Mouse (Mus musculus): ENCODE results near the gene Rsl1d1. TPM values are rescaled to one million over a fixed set of nuclear protein-coding genes. Genes with fewer than 3 reads are reported as not detected.

The Rsl1d1 gene
- polyA plus RNA-seq (2015; fragmentation: Nextera tagmentation; extraction: Ambion mirVana): 125 and 127 TPM in 2 replicates

DNA sequence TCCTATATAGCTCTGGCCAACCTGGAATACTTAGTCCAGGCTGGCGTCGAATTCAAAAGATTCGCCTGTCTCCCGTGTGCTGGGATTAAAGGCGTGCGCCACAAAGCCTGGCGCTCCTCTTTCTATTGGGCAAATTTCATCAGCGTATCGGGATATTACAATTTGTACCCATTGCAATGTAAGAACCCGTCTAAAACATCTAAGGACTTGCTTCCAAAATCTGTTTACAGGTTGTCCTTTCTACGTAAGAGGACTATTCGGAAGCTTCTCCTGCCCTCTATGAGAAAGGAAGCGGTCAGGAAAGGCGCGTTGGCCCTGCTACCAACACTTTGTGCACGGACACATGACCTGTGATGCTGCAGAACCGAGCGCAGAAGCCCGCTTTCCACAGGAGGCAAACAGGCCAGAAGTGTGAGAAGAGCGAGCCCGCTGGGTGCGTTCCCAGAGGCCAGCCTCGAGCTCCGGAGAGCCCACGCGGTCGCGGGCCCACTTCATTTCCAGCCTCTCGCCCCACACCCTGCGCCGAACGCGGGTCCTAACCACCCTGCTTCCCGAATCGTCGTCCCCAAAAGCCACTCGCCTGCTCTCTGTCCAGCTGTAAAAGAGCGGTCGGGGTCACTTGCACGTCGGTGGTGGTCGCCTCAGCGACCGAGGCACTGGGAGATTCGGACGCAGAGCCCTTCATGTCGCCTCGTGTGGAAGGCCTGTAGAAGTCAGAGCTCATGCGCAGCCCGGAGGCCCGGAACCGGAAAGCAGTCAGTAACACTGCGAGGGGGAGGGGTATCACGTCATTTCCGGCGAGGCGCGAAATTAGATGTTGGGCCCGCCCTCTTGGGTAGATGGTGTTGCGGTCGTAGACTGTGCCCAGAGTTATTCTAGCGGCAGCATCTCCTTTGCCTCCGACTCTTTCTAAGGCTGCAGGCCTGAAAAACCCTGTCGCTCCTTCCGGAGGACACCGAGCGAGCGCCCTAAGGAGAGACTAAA is at the start of gene Rsl1d1:
Rsl1d1 (minus strand) TSS at position 761 of the 984 bp plus-strand sequence.
- H3K4me3 ChIP-seq (ENCODE audit: low read depth, low read length): peak within 1 kb of the TSS; percentile 92
- ATAC-seq: peak; percentile 99
- peaks cover 25% of the 10 kb centered on the region for H3K4me1 ChIP-seq (ENCODE audit: control insufficient read depth, insufficient read depth, low read length)
- peaks cover 9% of the 10 kb centered on the region; the same call in 1 of the 2 replicates for H3K36me3 ChIP-seq (ENCODE audit: control insufficient read depth, insufficient read depth, low read length)
- H3K4me2 ChIP-seq (ENCODE audit: low read length): peak within 1 kb of the TSS; percentile 95
- peak within 1 kb of the TSS; percentile 89 for H3K9ac ChIP-seq (ENCODE audit: low read depth, low read length)
- no peaks in the 10 kb centered on the region for H3K9me3 ChIP-seq (replicated peaks; ENCODE audit: control insufficient read depth, low read length, poor library complexity, severe bottlenecking)
- H3K27me3 ChIP-seq (ENCODE audit: control insufficient read depth, insufficient read depth, low read depth, low read length): no peaks in the 10 kb centered on the region
- peak within 1 kb of the TSS; percentile 73 for H3K27ac ChIP-seq (ENCODE audit: low read length)
- WGBS: under 1% methylated on average over 68 of the region's 68 CpGs

DNA sequence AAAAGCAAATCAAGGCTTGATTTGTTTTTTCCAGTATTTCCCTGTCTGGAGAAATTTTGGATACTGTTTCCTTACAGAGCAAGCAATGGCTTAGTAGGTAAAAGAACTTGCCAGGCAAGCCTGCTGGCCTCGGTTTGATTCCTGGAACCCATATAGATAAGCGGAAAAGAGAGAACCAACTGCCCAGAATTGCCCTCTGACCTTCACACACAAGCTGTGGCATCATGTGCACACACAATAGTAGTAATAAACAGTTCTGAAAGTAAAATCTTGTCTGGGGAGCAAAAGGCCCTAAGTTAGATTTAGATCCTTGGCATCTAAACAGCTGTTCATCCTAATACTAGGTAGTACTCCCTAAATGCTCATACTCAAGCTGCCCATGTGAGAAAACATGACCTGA is 44.7 kb upstream of the Rsl1d1 start:
- peaks cover 16% of the 10 kb centered on the region for H3K4me1 ChIP-seq (ENCODE audit: control insufficient read depth, insufficient read depth, low read length)
- no peaks in the 10 kb centered on the region for H3K36me3 ChIP-seq (ENCODE audit: control insufficient read depth, insufficient read depth, low read length)
- H3K9me3 ChIP-seq (replicated peaks; ENCODE audit: control insufficient read depth, low read length, poor library complexity, severe bottlenecking): no peaks in the 10 kb centered on the region
- no peak for ATAC-seq
- WGBS: 89% methylated on average over 2 of the region's 2 CpGs
- no peak overlapping the region for H3K4me3 ChIP-seq (ENCODE audit: low read depth, low read length)
- no peak overlapping the region for H3K9ac ChIP-seq (ENCODE audit: low read depth, low read length)
- H3K27ac ChIP-seq (ENCODE audit: low read length): no peak overlapping the region
- H3K4me2 ChIP-seq (ENCODE audit: low read length): no peak overlapping the region
- no peaks in the 10 kb centered on the region for H3K27me3 ChIP-seq (ENCODE audit: control insufficient read depth, insufficient read depth, low read depth, low read length)

DNA sequence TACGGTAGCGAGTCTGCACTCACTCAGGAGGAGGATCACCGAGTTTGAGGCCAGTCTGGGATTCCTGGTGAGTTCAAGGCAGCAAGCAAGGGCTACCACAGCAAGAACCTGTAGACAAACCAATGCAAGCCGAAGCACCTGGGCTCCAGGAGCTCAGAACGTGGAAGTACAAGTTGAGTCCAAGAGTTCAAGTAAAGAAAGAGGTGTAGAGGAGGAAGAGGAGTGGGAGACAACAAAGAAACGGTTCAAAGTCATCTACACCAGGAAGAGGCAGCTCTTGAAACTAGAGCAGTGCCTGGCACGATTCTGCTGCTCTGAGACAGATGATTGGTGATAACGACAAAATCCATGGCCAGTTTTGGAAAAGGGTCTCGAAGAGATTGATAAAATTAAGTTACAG is 42.6 kb upstream of the Rsl1d1 start:
- no peak overlapping the region for H3K9ac ChIP-seq (ENCODE audit: low read depth, low read length)
- H3K9me3 ChIP-seq (replicated peaks; ENCODE audit: control insufficient read depth, low read length, poor library complexity, severe bottlenecking): no peaks in the 10 kb centered on the region
- no peak overlapping the region for H3K4me3 ChIP-seq (ENCODE audit: low read depth, low read length)
- no peaks in the 10 kb centered on the region for H3K27me3 ChIP-seq (ENCODE audit: control insufficient read depth, insufficient read depth, low read depth, low read length)
- no peaks in the 10 kb centered on the region for H3K36me3 ChIP-seq (ENCODE audit: control insufficient read depth, insufficient read depth, low read length)
- no peak overlapping the region for H3K27ac ChIP-seq (ENCODE audit: low read length)
- no peak overlapping the region for H3K4me2 ChIP-seq (ENCODE audit: low read length)
- WGBS: 85% methylated on average over 9 of the region's 9 CpGs
- ATAC-seq: no peak
- H3K4me1 ChIP-seq (ENCODE audit: control insufficient read depth, insufficient read depth, low read length): peaks cover 2% of the 10 kb centered on the region; the same call in 1 of the 2 replicates

DNA sequence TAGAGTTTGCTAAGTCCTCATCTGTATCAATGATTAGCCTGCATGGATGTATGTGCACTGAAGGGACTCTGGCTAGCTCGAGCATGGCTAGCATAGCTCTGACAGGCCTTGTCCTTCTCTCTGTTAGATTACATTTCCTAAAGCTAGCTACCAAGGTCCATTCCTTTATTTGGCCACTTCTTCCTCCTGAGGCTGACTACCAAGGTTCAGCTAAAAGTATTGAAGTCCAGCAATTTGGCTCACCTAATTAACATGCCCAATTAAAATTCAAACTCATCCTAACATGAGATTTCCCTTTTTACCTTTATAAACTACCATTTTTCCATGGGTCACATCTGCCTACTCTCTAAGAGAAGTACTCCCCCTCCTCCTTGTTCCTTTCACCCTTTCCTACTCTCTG is 39.3 kb upstream of the Rsl1d1 start:
- H3K4me1 ChIP-seq (ENCODE audit: control insufficient read depth, insufficient read depth, low read length): no peaks in the 10 kb centered on the region
- WGBS: 90% methylated on average over 1 of the region's 1 CpGs
- no peak for ATAC-seq
- H3K4me3 ChIP-seq (ENCODE audit: low read depth, low read length): no peak overlapping the region
- no peaks in the 10 kb centered on the region for H3K9me3 ChIP-seq (replicated peaks; ENCODE audit: control insufficient read depth, low read length, poor library complexity, severe bottlenecking)
- peaks cover 9% of the 10 kb centered on the region; the same call in 1 of the 2 replicates for H3K36me3 ChIP-seq (ENCODE audit: control insufficient read depth, insufficient read depth, low read length)
- no peak overlapping the region for H3K9ac ChIP-seq (ENCODE audit: low read depth, low read length)
- no peaks in the 10 kb centered on the region for H3K27me3 ChIP-seq (ENCODE audit: control insufficient read depth, insufficient read depth, low read depth, low read length)
- no peak overlapping the region for H3K27ac ChIP-seq (ENCODE audit: low read length)
- no peak overlapping the region for H3K4me2 ChIP-seq (ENCODE audit: low read length)

DNA sequence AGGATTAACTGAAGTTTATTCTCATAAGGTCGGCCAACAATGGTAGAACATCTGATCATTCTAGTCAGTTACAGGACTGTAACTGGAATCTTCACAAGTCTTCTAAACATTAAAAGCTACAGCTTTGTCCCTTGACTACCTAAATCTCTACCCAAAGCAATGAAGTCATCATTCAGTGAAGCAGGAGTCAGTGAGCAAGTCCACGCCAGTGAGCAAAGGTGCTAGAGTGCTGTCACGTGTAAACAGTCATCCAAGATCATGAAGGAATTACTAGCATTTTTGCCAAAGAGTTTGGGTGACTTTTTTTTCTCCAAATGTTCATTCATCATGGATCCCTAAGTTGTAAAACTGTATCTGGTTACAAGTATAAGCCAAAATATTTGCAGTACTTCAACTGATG is 14.7 kb upstream of the Rsl1d1 start:
- WGBS: 88% methylated on average over 3 of the region's 3 CpGs
- H3K27me3 ChIP-seq (ENCODE audit: control insufficient read depth, insufficient read depth, low read depth, low read length): no peaks in the 10 kb centered on the region
- H3K4me1 ChIP-seq (ENCODE audit: control insufficient read depth, insufficient read depth, low read length): no peaks in the 10 kb centered on the region
- 0 out of 2 replicates have a peak, but pooled peaks cover 5% of the 10 kb centered on the region for H3K36me3 ChIP-seq (ENCODE audit: control insufficient read depth, insufficient read depth, low read length)
- no peak overlapping the region for H3K27ac ChIP-seq (ENCODE audit: low read length)
- no peak overlapping the region for H3K9ac ChIP-seq (ENCODE audit: low read depth, low read length)
- H3K9me3 ChIP-seq (replicated peaks; ENCODE audit: control insufficient read depth, low read length, poor library complexity, severe bottlenecking): no peaks in the 10 kb centered on the region
- no peak for ATAC-seq
- no peak overlapping the region for H3K4me3 ChIP-seq (ENCODE audit: low read depth, low read length)
- H3K4me2 ChIP-seq (ENCODE audit: low read length): no peak overlapping the region

DNA sequence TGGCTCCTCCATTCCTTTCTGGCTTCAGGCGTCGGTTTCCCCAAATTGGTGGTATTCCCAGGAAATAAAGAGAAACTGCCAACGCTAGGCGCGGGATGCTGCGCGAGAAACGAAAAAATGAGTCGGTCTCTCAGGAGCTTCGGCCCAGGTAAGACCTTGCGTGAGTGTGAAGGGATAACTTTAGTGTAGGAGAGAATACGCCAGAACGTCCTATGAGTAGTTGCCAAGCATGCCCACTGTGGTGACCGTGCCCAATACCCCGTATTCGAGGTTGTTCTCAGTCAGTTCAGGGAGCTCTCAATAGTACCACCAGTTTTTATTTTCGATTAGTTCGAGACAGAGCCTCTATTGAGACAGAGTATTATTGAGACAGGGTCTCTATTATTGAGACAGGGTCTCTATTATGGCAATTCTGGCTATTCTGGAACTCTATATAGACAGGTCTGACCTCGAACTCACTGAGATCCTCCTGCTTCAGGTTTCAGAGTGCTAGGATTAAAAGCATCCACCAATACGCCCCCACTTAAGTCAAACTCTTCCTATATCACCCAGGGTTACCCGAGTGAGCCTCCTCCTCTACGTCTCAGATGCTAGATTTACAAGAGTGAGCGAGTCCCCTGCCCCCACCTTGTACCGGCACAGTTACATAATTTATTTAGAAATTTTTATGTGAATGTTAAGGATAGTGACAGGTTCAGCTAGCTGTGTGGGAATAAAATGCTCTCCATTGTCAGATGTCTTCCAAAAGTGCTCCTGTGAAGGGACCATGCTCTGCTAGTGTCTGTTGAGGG is 664 bp upstream of the Rsl1d1 start:
- Histone ChIP-seq H3K27me3 (ENCODE audit: control insufficient read depth, insufficient read depth, low read depth, low read length) (no peaks in the 10 kb centered on the region), H3K4me3 (ENCODE audit: low read depth, low read length) (peak overlapping the region; percentile 92), H3K9me3 (replicated peaks; ENCODE audit: control insufficient read depth, low read length, poor library complexity, severe bottlenecking) (no peaks in the 10 kb centered on the region), H3K27ac (ENCODE audit: low read length) (peak overlapping the region; percentile 34), H3K4me1 (ENCODE audit: control insufficient read depth, insufficient read depth, low read length) (peaks cover 25% of the 10 kb centered on the region), H3K36me3 (ENCODE audit: control insufficient read depth, insufficient read depth, low read length) (peaks cover 8% of the 10 kb centered on the region; the same call in 1 of the 2 replicates), H3K4me2 (ENCODE audit: low read length) (peak overlapping the region; percentile 78), H3K9ac (ENCODE audit: low read depth, low read length) (peak overlapping the region; percentile 66)
- WGBS: 6% methylated on average over 24 of the region's 24 CpGs
- peak; percentile 49 for ATAC-seq

DNA sequence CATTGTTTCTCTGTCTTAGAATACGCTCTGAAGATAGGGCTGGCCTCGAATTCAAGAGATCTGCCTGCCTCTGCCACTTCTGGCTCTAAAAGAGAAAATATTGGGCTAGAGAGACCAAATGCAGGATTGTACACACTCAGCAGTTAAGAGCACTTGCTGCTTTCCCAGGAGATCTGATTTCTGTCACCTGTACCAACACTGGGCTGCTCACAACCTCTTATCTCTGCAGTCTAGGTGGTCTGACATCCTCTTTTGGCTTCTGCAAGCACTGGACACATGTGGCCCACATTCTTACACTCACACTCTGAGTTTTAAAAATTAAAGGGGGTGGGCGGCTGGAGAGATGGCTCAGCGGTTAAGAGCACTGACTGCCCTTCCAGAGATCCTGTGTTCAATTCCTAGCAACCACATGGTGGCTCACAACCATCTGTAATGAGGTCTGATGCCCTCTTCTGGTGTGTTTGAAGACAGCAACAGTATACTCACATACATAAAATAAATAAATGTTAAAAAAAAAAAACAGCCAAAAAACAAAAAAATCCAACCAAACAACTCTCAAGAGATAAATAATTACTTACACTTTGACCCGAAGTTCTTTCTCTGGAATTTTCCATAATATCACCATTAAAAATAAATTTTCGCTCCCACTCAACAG is 1.3 kb downstream of the Rsl1d1 start:
- Histone ChIP-seq H3K27me3 (ENCODE audit: control insufficient read depth, insufficient read depth, low read depth, low read length) (no peaks in the 10 kb centered on the region), H3K9me3 (replicated peaks; ENCODE audit: control insufficient read depth, low read length, poor library complexity, severe bottlenecking) (no peaks in the 10 kb centered on the region), H3K27ac (ENCODE audit: low read length) (no peak overlapping the region), H3K9ac (ENCODE audit: low read depth, low read length) (peak overlapping the region; percentile 89; the same call in 1 of the 2 replicates), H3K4me2 (ENCODE audit: low read length) (peak overlapping the region; percentile 95), H3K36me3 (ENCODE audit: control insufficient read depth, insufficient read depth, low read length) (peaks cover 15% of the 10 kb centered on the region), H3K4me3 (ENCODE audit: low read depth, low read length) (peak overlapping the region; percentile 92), H3K4me1 (ENCODE audit: control insufficient read depth, insufficient read depth, low read length) (peaks cover 25% of the 10 kb centered on the region)
- no peak for ATAC-seq
- 73% methylated on average over 6 of the region's 6 CpGs for WGBS

DNA sequence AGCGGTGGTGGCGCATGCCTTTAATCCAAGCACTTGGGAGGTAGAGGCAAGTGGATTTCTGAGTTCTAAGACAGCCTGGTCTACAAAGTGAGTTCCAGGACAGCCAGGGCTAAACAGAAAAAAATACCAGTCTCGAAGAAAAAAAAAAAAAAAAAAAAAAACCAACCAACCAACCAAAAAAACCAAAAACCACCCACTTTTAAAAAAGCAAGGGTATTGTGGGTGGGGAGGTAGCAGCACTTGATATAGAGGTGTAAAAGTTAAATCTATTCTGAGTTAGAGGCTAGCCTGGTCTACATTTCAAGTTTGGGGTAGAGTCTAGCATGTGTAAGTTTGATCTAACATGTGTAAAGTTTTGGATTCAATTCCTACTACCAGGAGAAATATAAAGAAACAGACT is 2.9 kb downstream of the Rsl1d1 start:
- H3K27ac ChIP-seq (ENCODE audit: low read length): no peak overlapping the region
- peaks cover 27% of the 10 kb centered on the region for H3K36me3 ChIP-seq (ENCODE audit: control insufficient read depth, insufficient read depth, low read length)
- no peaks in the 10 kb centered on the region for H3K9me3 ChIP-seq (replicated peaks; ENCODE audit: control insufficient read depth, low read length, poor library complexity, severe bottlenecking)
- H3K4me3 ChIP-seq (ENCODE audit: low read depth, low read length): no peak overlapping the region
- no peak for ATAC-seq
- H3K27me3 ChIP-seq (ENCODE audit: control insufficient read depth, insufficient read depth, low read depth, low read length): no peaks in the 10 kb centered on the region
- no peak overlapping the region for H3K4me2 ChIP-seq (ENCODE audit: low read length)
- peaks cover 25% of the 10 kb centered on the region for H3K4me1 ChIP-seq (ENCODE audit: control insufficient read depth, insufficient read depth, low read length)
- WGBS: 88% methylated on average over 3 of the region's 3 CpGs
- no peak overlapping the region for H3K9ac ChIP-seq (ENCODE audit: low read depth, low read length)
